Mouse (Mus musculus): Measurements from ENCODE around the gene Hps4.
"Not testable (repeated sequence)": the region's sequence is repeated elsewhere in the genome, so short reads cannot be mapped to it uniquely, and the experiment has no call there.

The Hps4 gene

DNA sequence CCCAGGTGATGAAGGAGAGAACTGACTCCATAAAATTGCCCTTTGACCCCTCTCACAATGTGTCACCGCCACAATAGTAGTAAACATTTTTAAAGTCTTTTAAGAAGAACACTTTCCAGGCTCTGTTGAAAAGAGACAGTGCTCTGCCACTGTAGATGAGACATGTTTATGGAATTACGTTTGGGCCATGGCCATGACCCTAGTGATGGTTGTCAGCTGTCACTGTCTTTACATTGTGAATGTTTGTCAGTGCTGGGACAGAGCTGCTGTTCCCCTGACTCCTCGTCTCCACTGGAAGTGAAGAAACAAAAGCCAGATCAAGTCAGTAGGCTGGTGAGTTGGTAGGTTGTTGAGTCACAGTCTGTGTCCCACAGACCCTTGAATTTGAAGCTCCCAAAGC is 59.6 kb downstream of the Hps4 start:
- DNase-seq (ENCODE audit: low read depth) = no peak

GRCm38 (mm10) chr5:112406017-112406416 is 63.1 kb downstream of the Hps4 start:
- no peak for DNase-seq (ENCODE audit: low read depth)

DNA sequence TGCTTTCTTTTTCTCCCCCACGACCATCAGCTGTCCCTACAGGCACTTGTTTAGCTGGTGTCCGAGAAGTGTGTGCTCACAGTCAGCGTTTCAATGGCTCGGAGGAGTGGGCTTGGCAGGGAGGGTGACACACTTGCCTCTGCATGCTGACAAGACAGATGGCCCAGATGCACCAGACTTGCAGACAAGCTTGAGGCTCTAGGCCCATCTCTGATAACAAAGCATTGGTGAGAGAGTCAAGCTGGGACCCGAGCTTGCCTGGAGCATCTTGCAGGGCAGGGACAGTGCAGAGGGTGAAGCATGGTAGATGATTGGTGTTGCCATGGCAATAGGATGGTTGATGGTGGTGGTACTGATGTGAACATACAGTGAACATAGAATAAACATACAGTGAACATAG is 66.4 kb downstream of the Hps4 start:
- no peak for DNase-seq (ENCODE audit: low read depth)

- DNase-seq (ENCODE audit: low read depth) = no peak
Observed at GRCm38 (mm10) chr5:112411072-112411471, 68.2 kb downstream of the Hps4 start.

DNA sequence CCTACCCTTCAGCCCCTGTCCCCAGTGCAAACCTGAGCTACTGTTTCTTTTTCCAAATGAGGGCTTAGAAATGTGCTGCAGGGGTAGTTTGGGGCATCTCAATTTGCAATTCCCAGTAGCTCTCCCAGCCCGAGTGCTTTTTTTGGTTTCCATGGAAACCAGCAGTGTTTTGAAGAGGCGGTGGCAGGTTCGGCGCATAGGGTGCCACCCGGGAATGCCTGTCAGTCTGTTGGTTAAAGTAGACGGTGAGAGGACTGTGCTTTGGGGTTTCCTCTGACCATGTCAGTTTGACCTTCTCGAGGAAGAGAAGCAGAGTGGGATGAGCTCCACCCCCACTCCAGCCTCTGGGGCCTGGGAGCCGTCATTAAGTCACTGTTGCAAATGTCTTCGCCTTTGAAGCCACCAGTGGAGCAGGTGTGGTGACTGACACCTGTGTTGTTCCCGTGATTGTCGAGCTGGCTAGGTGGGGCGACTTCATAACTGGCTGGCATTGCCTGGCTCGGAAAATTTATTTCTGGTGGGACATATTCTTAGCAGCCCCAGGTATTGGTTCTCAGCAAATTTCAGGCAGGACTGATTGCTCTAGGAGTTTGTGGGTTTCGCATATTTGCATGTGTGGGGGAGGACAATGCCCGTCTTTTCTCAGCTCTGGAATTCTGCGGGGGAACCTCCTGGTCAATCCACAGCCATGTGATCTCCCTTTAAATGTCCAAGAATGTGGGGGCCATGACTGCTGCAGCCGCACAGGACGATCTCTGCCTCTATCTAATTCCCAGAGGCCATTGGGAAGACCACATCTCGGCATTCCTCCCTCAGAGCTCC is 68.8 kb downstream of the Hps4 start:
- no peak for DNase-seq (ENCODE audit: low read depth)

DNA sequence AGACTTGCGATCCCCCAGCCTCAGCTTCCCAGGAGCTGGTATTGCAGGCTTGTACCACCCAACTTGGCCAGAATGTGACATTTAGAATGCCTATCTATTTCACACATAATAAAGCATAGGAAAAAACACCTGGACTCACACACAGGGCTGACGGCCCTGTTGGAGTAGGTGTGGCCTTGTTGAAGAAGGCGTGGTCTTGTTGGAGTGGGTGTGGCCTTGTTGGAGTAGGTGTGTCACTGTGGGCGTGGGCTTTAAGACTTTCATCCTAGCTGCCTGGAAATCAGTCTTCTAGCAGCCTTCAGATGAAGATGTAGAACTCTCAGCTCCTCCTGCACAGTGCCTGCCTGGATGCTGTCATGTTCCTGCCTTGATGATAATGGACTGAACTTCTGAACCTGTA is 69.9 kb downstream of the Hps4 start:
- not testable (repeated sequence) for DNase-seq (ENCODE audit: low read depth)

DNA sequence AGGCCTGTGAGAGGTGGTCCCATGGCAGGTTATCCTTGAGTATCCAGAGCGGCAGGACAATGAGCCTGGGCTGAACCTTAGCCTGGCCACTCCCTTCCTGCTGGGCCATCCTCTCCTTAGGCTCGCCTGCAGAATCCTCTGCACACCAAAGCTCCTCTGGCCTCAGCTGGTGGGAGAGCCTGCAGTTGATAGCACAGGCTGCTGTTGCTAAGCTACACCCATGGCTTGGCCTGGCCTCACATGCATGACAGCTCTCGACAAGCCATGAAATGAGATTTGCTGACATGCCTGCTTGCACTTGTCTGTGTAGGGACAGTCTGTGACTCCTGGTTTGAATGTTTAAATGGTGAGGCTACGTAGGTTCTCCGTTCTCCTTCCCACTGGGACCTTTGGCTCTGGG is 73.8 kb downstream of the Hps4 start:
- DNase-seq (ENCODE audit: low read depth) = no peak

DNA sequence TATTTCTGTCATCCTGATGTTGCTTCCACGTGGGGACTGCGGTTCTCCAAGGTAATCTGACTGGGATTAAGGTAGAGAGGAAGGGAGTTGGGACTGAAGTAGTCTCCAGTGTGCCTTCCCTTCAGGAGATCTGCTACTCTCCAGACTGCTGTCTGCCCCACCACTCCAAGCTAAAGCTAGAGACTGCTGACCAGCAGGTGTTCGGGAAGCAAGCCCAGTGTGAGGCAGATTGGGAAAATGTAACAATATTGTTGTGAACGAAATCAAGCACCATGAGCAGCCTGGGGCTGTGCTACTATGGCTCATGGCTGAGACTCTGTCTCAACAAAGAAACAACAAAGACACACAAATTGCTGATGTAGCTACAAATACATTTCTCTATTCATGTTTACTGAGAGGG is 75.1 kb downstream of the Hps4 start:
- DNase-seq (ENCODE audit: low read depth) = no peak

DNA sequence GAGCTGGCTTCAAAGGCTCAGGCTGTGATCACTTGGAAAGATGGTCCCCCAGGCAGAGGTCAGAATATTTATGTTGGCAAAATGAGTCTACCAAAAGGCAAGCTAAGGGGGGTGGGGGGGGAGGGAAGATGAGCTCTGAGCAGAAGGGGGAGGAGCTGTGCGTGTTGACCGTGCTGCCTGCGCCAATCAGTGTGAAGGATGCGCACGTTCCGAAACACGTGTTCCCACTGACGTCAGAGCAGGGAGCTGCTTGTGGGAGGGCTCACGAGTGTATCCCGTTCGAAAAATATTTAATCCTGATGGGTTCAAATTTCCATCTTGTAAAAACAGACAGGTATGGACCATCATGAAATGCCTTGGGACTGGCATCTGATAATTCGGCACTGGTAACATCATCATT is 76.7 kb downstream of the Hps4 start:
- no peak for DNase-seq (ENCODE audit: low read depth)

GRCm38 (mm10) chr5:112426635-112427034 is 83.8 kb downstream of the Hps4 start:
- peak; percentile 9 for DNase-seq (ENCODE audit: low read depth)

- peak; percentile 47 for DNase-seq (ENCODE audit: low read depth)
Observed at GRCm38 (mm10) chr5:112427283-112427682, 84.4 kb downstream of the Hps4 start.

Measured in c-Kit-positive CD71-negative TER-119-negative erythroid progenitor cells, embryonic 14.5 days (primary cell).